Mouse (Mus musculus) limb, embryonic 11.5 days (tissue): ENCODE measurements at regions not wholly inside any gene's neighbourhood (a gene's known extent, or its start where the extent isn't known, plus 50 kb on each side); places are given as distances from the start of the nearest gene placed in this dataset.

Experiments used
- ATAC-seq: fragments of 200-750 bp; cut with Nextera tagmentation; 2 replicates; pipeline ENCODE4 v1.8.0; 2017; ENCODE audit warnings: low read depth; ENCODE audit not compliant: insufficient number of reproducible peaks, low FRiP score, low TSS enrichment
- DNase-seq: peaks from one replicate; pipeline ENCODE4 v3.0.0-alpha.2; 2015; ENCODE audit warnings: low spot score
- H3K27ac ChIP-seq: fragments of 300-500 bp; sonication (generic); replicated peaks from 2 replicates; pipeline ENCODE4 v1.5.1; 2014; ENCODE audit warnings: low read depth, mild to moderate bottlenecking, low read length
- H3K27me3 ChIP-seq: fragments of 300-500 bp; sonication (generic); 2 replicates; pipeline ENCODE4 v1.6.1; 2014; ENCODE audit warnings: mild to moderate bottlenecking, low read length, mixed read lengths; ENCODE audit not compliant: control insufficient read depth, insufficient read depth
- H3K36me3 ChIP-seq: fragments of 300-500 bp; sonication (generic); 2 replicates; pipeline ENCODE4 v1.6.1; 2014; ENCODE audit warnings: mild to moderate bottlenecking, low read length, moderate library complexity, mixed read lengths; ENCODE audit not compliant: control insufficient read depth, insufficient read depth
- H3K4me1 ChIP-seq: fragments of 300-500 bp; sonication (generic); 2 replicates; pipeline ENCODE4 v1.6.1; 2014; ENCODE audit warnings: low read length, mixed read lengths; ENCODE audit not compliant: control insufficient read depth, insufficient read depth
- H3K4me2 ChIP-seq: fragments of 300-500 bp; sonication (generic); 2 replicates; pipeline ENCODE4 v1.6.1; 2014; ENCODE audit warnings: low read depth, mild to moderate bottlenecking, moderate library complexity; ENCODE audit not compliant: severe bottlenecking
- H3K4me3 ChIP-seq: fragments of 300-500 bp; sonication (generic); 2 replicates; pipeline ENCODE4 v1.5.1; 2014; ENCODE audit warnings: low read depth, low read length
- H3K9ac ChIP-seq: fragments of 300-500 bp; sonication (generic); 2 replicates; pipeline ENCODE4 v1.6.1; 2014; ENCODE audit warnings: mild to moderate bottlenecking, low read length
- H3K9me3 ChIP-seq: fragments of 300-500 bp; sonication (generic); 2 replicates; pipeline ENCODE4 v1.6.1; 2016; ENCODE audit warnings: low read length; ENCODE audit not compliant: control insufficient read depth
- WGBS: fragments of 180-500 bp; shearing (Covaris S2); extraction: QIAGEN DNeasy Blood & Tissue Kit; methylation state at CpG from one replicate; pipeline ENCODE4 v1.1.7; 2014; 5-methylcytosine and 5-hydroxymethylcytosine counted together

DNA sequence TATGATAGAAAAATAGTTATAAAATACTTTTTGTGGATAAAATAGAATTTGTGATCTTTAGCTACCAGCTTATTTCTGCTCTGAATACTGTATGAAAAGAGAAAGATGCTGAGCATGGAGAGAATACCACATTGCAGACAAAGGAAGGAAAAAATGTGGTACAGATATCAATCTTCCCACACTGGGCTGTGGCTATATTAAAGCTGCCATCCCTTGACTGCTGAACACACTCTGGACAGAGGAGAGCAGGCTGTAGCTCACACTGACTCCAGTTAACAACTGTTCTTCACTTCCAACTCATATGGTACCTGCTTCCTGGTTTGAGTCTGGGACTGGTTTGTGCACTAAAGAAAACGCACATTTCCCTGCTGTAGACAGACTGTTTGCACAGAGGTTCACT lies 76.7 kb upstream of the Try4 start:
- Histone ChIP-seq H3K9ac (no peak overlapping the region), H3K4me2 (no peak overlapping the region), H3K4me3 (no peak overlapping the region), H3K27ac (no peak overlapping the region), H3K36me3 (no peaks in the 10 kb centered on the region), H3K9me3 (no peaks in the 10 kb centered on the region), H3K4me1 (no peaks in the 10 kb centered on the region), H3K27me3 (no peaks in the 10 kb centered on the region)
- 76% methylated on average over 1 of the region's 1 CpGs for WGBS
- DNase-seq (no peak), ATAC-seq (no peak)

DNA sequence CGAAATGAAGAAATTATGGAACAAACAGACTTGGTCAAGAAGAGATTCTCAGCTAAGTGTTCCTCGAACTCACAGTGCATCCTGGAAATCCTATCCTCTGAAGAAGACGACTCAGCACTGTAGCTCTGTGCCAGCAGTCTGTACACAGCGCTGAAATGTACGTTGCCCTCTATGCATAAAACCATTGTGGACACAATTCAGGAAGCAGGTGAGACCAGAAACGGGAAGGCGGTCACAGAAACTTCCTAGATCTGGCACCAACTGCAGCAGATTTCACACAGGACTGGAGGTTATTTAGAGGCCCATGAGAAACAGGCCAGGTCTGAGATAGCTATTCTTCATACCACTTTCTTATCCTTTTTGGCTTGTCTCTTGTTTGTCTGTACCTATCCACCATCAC lies 83.7 kb upstream of the Try4 start:
- DNase-seq (no peak), ATAC-seq (no peak)
- Histone ChIP-seq H3K4me1 (no peaks in the 10 kb centered on the region), H3K9me3 (no peaks in the 10 kb centered on the region), H3K4me3 (no peak overlapping the region), H3K27ac (no peak overlapping the region), H3K36me3 (no peaks in the 10 kb centered on the region), H3K9ac (no peak overlapping the region), H3K27me3 (no peaks in the 10 kb centered on the region), H3K4me2 (no peak overlapping the region)
- 87% methylated on average over 7 of the region's 7 CpGs for WGBS

DNA sequence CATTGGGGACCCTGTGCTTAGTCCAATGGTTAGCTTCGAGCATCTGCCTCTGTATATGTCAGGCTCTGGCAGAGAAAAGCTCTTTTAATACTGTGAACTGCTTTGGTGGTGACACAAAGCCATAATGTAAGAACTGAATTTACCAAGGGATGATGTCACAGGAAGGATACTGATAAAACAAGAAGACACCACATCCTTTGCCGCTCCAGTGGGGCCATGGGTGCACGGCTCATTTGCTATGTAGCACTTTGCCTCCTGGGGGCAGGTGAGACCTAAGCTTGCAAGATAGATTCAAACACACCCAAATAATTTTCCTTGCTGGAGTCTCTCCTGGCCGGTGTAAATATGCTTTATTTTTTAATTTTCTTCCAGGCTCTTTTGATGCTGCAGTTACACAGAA lies 86.2 kb upstream of the Try4 start:
- Histone ChIP-seq H3K27me3 (no peaks in the 10 kb centered on the region), H3K27ac (no peak overlapping the region), H3K4me1 (no peaks in the 10 kb centered on the region), H3K9ac (no peak overlapping the region), H3K36me3 (no peaks in the 10 kb centered on the region), H3K9me3 (no peaks in the 10 kb centered on the region), H3K4me2 (no peak overlapping the region), H3K4me3 (no peak overlapping the region)
- no peak for ATAC-seq
- no peak for DNase-seq
- 87% methylated on average over 4 of the region's 4 CpGs for WGBS

DNA sequence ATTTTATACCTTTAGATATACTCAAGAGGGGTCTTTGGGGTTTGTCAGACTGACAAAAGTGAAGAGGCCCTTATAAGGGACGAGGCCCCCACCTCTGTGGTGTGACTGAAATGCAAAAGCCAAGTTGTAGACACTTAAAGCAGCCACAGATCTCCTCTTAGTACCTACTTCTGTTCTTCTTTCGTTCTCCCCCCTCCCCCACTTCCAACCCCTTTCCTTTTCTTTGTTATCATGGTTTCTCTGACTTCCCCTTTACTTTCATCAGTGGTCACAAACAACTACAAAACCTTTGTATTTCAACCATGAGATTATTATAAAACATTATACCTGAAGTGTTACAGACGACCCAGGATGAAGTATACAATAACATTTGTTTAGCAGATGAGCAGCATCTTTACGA lies 96.2 kb upstream of the Try4 start:
- no peak for ATAC-seq
- H3K27ac ChIP-seq = no peak overlapping the region
- H3K9me3 ChIP-seq = no peaks in the 10 kb centered on the region
- H3K9ac ChIP-seq = no peak overlapping the region
- H3K4me2 ChIP-seq = no peak overlapping the region
- H3K4me3 ChIP-seq = no peak overlapping the region
- no peaks in the 10 kb centered on the region for H3K27me3 ChIP-seq
- DNase-seq = no peak
- no peaks in the 10 kb centered on the region for H3K36me3 ChIP-seq
- 71% methylated on average over 4 of the region's 4 CpGs for WGBS
- no peaks in the 10 kb centered on the region for H3K4me1 ChIP-seq

DNA sequence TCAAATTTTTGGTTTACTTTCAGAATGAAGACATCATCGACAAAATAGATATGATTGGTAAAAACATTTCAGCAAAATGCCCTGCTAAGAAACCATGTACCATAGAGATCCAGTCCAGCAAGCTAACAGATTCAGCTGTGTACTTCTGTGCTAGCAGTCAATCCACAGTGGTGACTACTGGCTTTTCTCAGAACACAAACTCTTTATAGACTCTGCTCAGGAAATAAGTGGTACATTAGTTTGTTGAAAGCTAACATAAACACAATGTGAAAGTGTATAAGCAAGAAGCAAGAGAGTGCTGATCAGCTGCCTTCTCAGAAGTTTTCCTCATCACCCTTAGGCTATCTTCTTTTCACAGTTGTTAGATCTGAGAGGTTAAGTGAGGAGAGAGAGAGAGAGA lies 99.2 kb upstream of the Try4 start:
- no peaks in the 10 kb centered on the region for H3K27me3 ChIP-seq
- H3K36me3 ChIP-seq = no peaks in the 10 kb centered on the region
- no peak overlapping the region for H3K9ac ChIP-seq
- no peak overlapping the region for H3K4me3 ChIP-seq
- DNase-seq = no peak
- no peak overlapping the region for H3K27ac ChIP-seq
- ATAC-seq = no peak
- H3K4me2 ChIP-seq = no peak overlapping the region
- H3K4me1 ChIP-seq = no peaks in the 10 kb centered on the region
- H3K9me3 ChIP-seq = no peaks in the 10 kb centered on the region
- WGBS = 89% methylated on average over 1 of the region's 1 CpGs

DNA sequence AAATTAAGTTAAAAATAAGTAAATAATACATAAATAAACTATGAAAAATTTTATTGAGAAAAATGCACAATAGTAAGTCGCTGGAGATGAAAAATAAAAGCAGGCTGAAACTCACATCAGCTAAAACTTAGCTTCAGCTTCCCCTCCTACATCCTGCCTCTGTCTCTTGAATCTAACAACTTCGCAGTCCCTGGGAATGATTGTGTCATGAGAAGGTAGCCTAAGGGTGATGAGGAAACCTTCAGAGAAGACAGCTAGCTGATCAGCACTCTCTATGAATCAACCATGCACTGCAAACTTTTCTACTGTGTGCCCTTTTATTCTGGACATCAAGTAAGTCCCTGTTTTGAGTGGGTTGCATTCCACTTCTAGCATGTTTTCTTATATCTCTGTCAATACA lies 99.8 kb upstream of the Try4 start:
- no peak overlapping the region for H3K4me2 ChIP-seq
- no peaks in the 10 kb centered on the region for H3K4me1 ChIP-seq
- H3K9ac ChIP-seq = no peak overlapping the region
- H3K27ac ChIP-seq = no peak overlapping the region
- H3K27me3 ChIP-seq = no peaks in the 10 kb centered on the region
- H3K36me3 ChIP-seq = no peaks in the 10 kb centered on the region
- no peaks in the 10 kb centered on the region for H3K9me3 ChIP-seq
- no peak for DNase-seq
- 79% methylated on average over 2 of the region's 2 CpGs for WGBS
- H3K4me3 ChIP-seq = no peak overlapping the region
- no peak for ATAC-seq

DNA sequence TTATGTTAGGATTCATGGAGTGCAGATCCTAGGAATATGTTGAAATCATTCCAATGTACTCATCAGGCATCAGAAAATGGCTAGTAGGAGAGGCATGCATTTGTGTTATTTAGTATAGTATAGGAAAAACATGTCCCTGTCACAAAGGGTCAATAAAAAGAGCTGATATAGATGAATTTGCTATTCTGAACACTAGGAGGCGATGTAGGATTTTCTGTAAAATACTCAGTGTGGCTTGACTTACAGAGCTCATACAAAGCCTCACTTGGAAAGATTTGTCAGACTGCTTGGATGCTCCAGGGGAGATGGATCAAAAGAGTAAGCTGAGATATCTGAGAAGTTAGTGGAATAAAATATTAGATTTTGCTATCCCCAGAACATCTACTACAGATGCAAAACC lies 107.6 kb upstream of the Try4 start:
- H3K9me3 ChIP-seq = no peaks in the 10 kb centered on the region
- WGBS = 36% methylated on average over 1 of the region's 1 CpGs
- no peaks in the 10 kb centered on the region for H3K27me3 ChIP-seq
- ATAC-seq = no peak
- no peaks in the 10 kb centered on the region for H3K4me1 ChIP-seq
- DNase-seq = no peak
- H3K4me3 ChIP-seq = no peak overlapping the region
- H3K4me2 ChIP-seq = no peak overlapping the region
- no peaks in the 10 kb centered on the region for H3K36me3 ChIP-seq
- H3K9ac ChIP-seq = no peak overlapping the region
- H3K27ac ChIP-seq = no peak overlapping the region

DNA sequence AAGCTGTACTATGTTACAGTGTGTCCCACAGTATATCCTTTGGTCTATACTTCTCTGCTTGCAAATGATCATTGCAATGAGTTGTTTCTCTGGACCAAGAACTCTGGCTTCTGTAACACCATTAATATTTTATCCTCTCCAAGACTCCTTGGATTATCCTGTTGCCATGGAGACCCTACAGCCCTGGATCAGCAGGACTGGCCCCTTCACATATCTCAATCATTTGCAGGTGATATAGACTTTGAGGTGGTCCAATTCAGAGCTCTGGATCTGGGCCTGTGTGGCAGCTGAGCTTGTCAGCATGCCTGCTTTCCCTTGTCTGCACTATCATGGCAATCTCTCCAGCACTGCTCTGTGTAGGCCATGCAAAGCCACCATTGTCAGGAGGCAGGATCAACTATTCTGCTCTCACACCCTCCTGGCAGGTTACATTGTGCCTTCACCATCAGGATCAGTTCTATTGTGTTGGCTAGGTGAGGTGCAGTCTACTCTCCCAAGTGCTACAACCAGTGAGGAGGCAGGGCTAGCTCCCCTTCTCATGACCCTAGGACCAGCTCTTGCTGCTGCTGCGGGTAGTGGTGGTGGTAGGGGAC lies 110.2 kb upstream of the Try4 start:
- no peak for ATAC-seq
- no peak overlapping the region for H3K27ac ChIP-seq
- H3K4me2 ChIP-seq = no peak overlapping the region
- no peak for DNase-seq
- H3K4me1 ChIP-seq = no peaks in the 10 kb centered on the region
- 88% methylated on average over 1 of the region's 1 CpGs for WGBS
- H3K9me3 ChIP-seq = no peaks in the 10 kb centered on the region
- H3K27me3 ChIP-seq = no peaks in the 10 kb centered on the region
- no peak overlapping the region for H3K4me3 ChIP-seq
- no peak overlapping the region for H3K9ac ChIP-seq
- no peaks in the 10 kb centered on the region for H3K36me3 ChIP-seq

DNA sequence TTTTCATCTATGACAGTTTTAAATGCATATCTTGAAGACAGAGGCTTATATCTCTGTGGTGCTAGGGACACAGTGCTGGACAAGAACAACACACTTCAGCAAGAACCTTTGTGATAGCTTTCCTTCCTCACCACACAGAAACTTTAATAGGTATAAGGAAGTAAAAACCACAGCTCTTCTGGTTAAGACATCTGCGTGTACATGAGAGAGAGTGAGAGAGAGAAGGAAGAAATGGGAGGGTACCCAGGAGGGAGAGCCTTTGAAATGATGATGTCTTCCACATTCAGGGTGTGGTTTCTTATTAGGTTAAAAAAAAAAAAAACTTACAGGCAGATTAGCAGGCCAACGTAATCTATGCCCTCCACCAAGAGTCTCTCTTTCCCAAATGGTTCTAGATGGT lies 113.2 kb upstream of the Try4 start:
- H3K9me3 ChIP-seq = no peaks in the 10 kb centered on the region
- ATAC-seq (no peak), DNase-seq (no peak)
- H3K4me1 ChIP-seq = no peaks in the 10 kb centered on the region
- no peak overlapping the region for H3K4me3 ChIP-seq
- no peaks in the 10 kb centered on the region for H3K36me3 ChIP-seq
- H3K9ac ChIP-seq = no peak overlapping the region
- 67% methylated on average over 2 of the region's 2 CpGs for WGBS
- H3K27me3 ChIP-seq = no peaks in the 10 kb centered on the region
- no peak overlapping the region for H3K27ac ChIP-seq
- no peak overlapping the region for H3K4me2 ChIP-seq
